Mouse (Mus musculus) limb, embryonic 14.5 days (tissue): ENCODE measurements around the gene Galnt9. TPM values are rescaled to one million over a fixed set of nuclear protein-coding genes. Genes with fewer than 3 reads are reported as not detected.

Source experiments
- ATAC-seq: fragments of 200-750 bp; cut with Nextera tagmentation; 2 replicates; pipeline ENCODE4 v1.8.0; 2017; ENCODE audit warnings: low read depth, moderate number of reproducible peaks, moderate TSS enrichment; ENCODE audit not compliant: low FRiP score
- DNase-seq: peaks from one replicate; pipeline ENCODE4 v3.0.0-alpha.2; 2015; ENCODE audit warnings: low spot score
- H3K27ac ChIP-seq: fragments of 300-500 bp; sonication (generic); replicated peaks from 2 replicates; pipeline ENCODE4 v1.5.1; 2014; ENCODE audit warnings: low read depth, mild to moderate bottlenecking, low read length, moderate library complexity, mixed read lengths
- H3K27me3 ChIP-seq: fragments of 300-500 bp; sonication (generic); 2 replicates; pipeline ENCODE4 v1.6.1; 2014; ENCODE audit warnings: low read length, mixed read lengths; ENCODE audit not compliant: control insufficient read depth, insufficient read depth
- H3K36me3 ChIP-seq: fragments of 300-500 bp; sonication (generic); 2 replicates; pipeline ENCODE4 v1.6.1; 2014; ENCODE audit warnings: mild to moderate bottlenecking, low read length, moderate library complexity, mixed read lengths; ENCODE audit not compliant: control insufficient read depth, insufficient read depth
- H3K4me1 ChIP-seq: fragments of 300-500 bp; sonication (generic); 2 replicates; pipeline ENCODE4 v1.6.1; 2014; ENCODE audit warnings: antibody characterized with exemption, low read length, mixed read lengths; ENCODE audit not compliant: control insufficient read depth, insufficient read depth
- H3K4me2 ChIP-seq: fragments of 300-500 bp; sonication (generic); replicated peaks from 2 replicates; pipeline ENCODE4 v1.6.1; 2014; ENCODE audit warnings: low read depth, mild to moderate bottlenecking, low read length, moderate library complexity; ENCODE audit not compliant: severe bottlenecking
- H3K4me3 ChIP-seq: fragments of 300-500 bp; sonication (generic); replicated peaks from 2 replicates; pipeline ENCODE4 v1.5.1; 2014; ENCODE audit warnings: low read length
- H3K9ac ChIP-seq: fragments of 300-500 bp; sonication (generic); 2 replicates; pipeline ENCODE4 v1.6.1; 2014; ENCODE audit warnings: mild to moderate bottlenecking, low read depth, low read length, moderate library complexity; ENCODE audit not compliant: severe bottlenecking
- H3K9me3 ChIP-seq: fragments of 300-500 bp; sonication (generic); 2 replicates; pipeline ENCODE4 v1.6.1; 2016; ENCODE audit warnings: low read length; ENCODE audit not compliant: control insufficient read depth
- POLR2A ChIP-seq: fragments of 200-500 bp; IDR thresholded peaks from 2 replicates; pipeline ENCODE4 v1.8.0; 2012; ENCODE audit warnings: inconsistent platforms, mild to moderate bottlenecking, moderate library complexity, borderline replicate concordance; ENCODE audit not compliant: insufficient read depth, insufficient read length; ENCODE audit errors: extremely low read depth
- WGBS: fragments of 180-500 bp; shearing (Covaris S2); extraction: QIAGEN DNeasy Blood & Tissue Kit; methylation state at CpG from one replicate; pipeline ENCODE4 v1.1.7; 2014; 5-methylcytosine and 5-hydroxymethylcytosine counted together
- polyA plus RNA-seq, 2 experiments: library from polyadenylated mRNA; depleted of rRNA in 1 of 2; stranded (reverse) in 1 of 2; unstranded in 1 of 2; fragments of >200 nt; fragmentation: Nextera tagmentation in 1 of 2; extraction: Ambion mirVana in 1 of 2; gene quantifications; 2 replicates each; pipeline versions ENCODE4 v1.2.1 to v1.2.3; 2012 to 2014

Gene Galnt9
- polyA plus RNA-seq, 2 experiments = 1.7 to 2.0 TPM

GRCm38 (mm10) chr5:110582647-110583538, 38.7 kb downstream of the Galnt9 start:
- no peak for DNase-seq
- no peak overlapping the region for H3K4me2 ChIP-seq
- no peak for ATAC-seq
- no peaks in the 10 kb centered on the region for H3K9me3 ChIP-seq
- 69% methylated on average over 10 of the region's 10 CpGs for WGBS
- H3K4me3 ChIP-seq = no peak overlapping the region
- no peaks in the 10 kb centered on the region for H3K27me3 ChIP-seq
- no peak for TF ChIP-seq POLR2A
- no peaks in the 10 kb centered on the region for H3K36me3 ChIP-seq
- H3K9ac ChIP-seq = no peak overlapping the region
- H3K27ac ChIP-seq = no peak overlapping the region
- no peaks in the 10 kb centered on the region for H3K4me1 ChIP-seq

- no peak for ATAC-seq
Measured at GRCm38 (mm10) chr5:110587467-110587866, 43.3 kb downstream of the Galnt9 start.

GRCm38 (mm10) chr5:110589833-110590232, 45.7 kb downstream of the Galnt9 start:
- TF ChIP-seq POLR2A = no peak
- 90% methylated on average over 8 of the region's 8 CpGs for WGBS
- Histone ChIP-seq H3K27ac (no peak overlapping the region), H3K9ac (no peak overlapping the region), H3K4me3 (no peak overlapping the region), H3K36me3 (no peaks in the 10 kb centered on the region), H3K4me1 (no peaks in the 10 kb centered on the region), H3K4me2 (no peak overlapping the region), H3K9me3 (no peaks in the 10 kb centered on the region), H3K27me3 (no peaks in the 10 kb centered on the region)
- DNase-seq (no peak), ATAC-seq (no peak)

More at GRCm38 (mm10) chr5:110587467-110587866, 43.3 kb downstream of the Galnt9 start:
- H3K9me3 ChIP-seq = no peaks in the 10 kb centered on the region
- H3K4me3 ChIP-seq = no peak overlapping the region
- no peaks in the 10 kb centered on the region for H3K27me3 ChIP-seq
- no peak for DNase-seq
- H3K4me2 ChIP-seq = no peak overlapping the region
- no peak overlapping the region for H3K27ac ChIP-seq
- H3K36me3 ChIP-seq = no peaks in the 10 kb centered on the region
- no peak for TF ChIP-seq POLR2A
- no peak overlapping the region for H3K9ac ChIP-seq
- no peaks in the 10 kb centered on the region for H3K4me1 ChIP-seq

- Histone ChIP-seq H3K27me3 (no peaks in the 10 kb centered on the region), H3K36me3 (no peaks in the 10 kb centered on the region), H3K27ac (no peak overlapping the region), H3K9me3 (no peaks in the 10 kb centered on the region), H3K4me1 (no peaks in the 10 kb centered on the region), H3K9ac (no peak overlapping the region), H3K4me3 (no peak overlapping the region), H3K4me2 (no peak overlapping the region)
- ATAC-seq = no peak
- WGBS = 87% methylated on average over 8 of the region's 8 CpGs
- TF ChIP-seq POLR2A = no peak
- no peak for DNase-seq
Measured at GRCm38 (mm10) chr5:110594465-110594864, 50.3 kb downstream of the Galnt9 start.

GRCm38 (mm10) chr5:110595341-110595740, 51.2 kb downstream of the Galnt9 start:
- ATAC-seq (no peak), DNase-seq (no peak)
- WGBS = 89% methylated on average over 10 of the region's 10 CpGs
- H3K4me2 ChIP-seq = no peak overlapping the region
- H3K27ac ChIP-seq = no peak overlapping the region
- TF ChIP-seq POLR2A = no peak
- no peaks in the 10 kb centered on the region for H3K4me1 ChIP-seq
- H3K36me3 ChIP-seq = no peaks in the 10 kb centered on the region
- no peak overlapping the region for H3K9ac ChIP-seq
- H3K9me3 ChIP-seq = no peaks in the 10 kb centered on the region
- no peak overlapping the region for H3K4me3 ChIP-seq
- H3K27me3 ChIP-seq = no peaks in the 10 kb centered on the region
